Mouse (Mus musculus): ENCODE data around the gene Zfp709.
"Not testable (repeated sequence)": the region's sequence is repeated elsewhere in the genome, so short reads cannot be mapped to it uniquely, and the experiment has no call there.

The Zfp709 gene

DNA sequence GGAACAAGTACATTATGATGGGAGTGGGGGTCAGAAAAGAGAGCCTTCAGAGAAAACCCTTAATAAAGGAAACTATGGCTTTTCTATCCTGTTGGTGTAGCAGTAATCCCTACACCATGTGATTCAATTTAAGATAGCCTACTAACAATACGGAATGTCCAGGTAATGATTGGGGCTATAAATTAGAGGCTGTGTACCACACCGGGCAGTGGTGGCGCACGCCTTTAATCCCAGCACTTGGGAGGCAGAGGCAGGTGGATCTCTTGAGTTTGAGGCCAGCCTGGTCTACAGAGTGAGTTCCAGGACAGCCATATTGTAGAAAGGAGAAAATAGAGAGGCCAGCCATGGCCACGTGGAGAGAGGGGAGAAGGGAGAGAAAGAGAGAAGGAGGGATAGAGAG, 44.0 kb downstream of the Zfp709 start:
- DNase-seq (ENCODE audit: low spot score in 2 of 2) = no peak

DNA sequence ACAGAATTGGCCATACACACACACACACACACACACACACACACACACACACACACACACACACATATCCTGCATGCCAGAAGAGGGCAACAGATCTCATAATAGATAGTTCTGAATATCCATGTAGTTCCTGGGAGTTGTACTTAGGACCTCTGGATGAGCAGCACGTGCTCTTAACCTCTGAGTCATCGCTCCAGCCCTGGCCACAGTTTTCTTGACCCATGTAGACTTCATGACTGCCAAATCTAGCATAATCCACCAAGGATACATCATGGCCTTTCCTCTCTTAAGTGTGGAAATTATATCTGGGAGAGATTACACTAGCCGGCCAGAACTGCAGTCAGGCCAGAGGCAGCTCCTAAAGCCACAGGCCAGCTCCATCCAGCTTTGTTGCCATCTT, 44.7 kb downstream of the Zfp709 start:
- no peak for DNase-seq (ENCODE audit: low spot score in 2 of 2)

DNA sequence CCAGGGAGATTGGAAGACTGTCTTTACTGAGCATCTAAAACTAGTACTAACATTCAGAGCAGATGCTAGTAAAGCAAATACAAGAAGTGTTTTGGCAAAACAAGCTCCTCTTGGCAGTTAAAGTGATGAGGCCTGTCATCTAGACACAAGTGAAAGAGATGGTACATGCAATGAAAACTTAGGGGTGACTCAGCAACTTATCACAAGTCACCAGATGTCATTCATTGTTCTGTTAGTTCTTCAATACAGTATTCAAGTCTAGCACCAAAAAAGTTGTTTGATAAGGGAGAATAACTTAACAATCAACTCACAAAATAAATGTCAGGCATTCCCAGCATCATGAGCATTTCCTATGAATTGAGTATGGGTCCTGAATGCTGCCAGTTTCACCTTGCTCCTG, 46.0 kb downstream of the Zfp709 start:
- no peak for DNase-seq (ENCODE audit: low spot score in 2 of 2)

- DNase-seq (ENCODE audit: low spot score in 2 of 2) = not testable (repeated sequence)
These were observed 56.2 kb downstream of the Zfp709 start for GRCm38 (mm10) chr8:71938037-71938436.

DNA sequence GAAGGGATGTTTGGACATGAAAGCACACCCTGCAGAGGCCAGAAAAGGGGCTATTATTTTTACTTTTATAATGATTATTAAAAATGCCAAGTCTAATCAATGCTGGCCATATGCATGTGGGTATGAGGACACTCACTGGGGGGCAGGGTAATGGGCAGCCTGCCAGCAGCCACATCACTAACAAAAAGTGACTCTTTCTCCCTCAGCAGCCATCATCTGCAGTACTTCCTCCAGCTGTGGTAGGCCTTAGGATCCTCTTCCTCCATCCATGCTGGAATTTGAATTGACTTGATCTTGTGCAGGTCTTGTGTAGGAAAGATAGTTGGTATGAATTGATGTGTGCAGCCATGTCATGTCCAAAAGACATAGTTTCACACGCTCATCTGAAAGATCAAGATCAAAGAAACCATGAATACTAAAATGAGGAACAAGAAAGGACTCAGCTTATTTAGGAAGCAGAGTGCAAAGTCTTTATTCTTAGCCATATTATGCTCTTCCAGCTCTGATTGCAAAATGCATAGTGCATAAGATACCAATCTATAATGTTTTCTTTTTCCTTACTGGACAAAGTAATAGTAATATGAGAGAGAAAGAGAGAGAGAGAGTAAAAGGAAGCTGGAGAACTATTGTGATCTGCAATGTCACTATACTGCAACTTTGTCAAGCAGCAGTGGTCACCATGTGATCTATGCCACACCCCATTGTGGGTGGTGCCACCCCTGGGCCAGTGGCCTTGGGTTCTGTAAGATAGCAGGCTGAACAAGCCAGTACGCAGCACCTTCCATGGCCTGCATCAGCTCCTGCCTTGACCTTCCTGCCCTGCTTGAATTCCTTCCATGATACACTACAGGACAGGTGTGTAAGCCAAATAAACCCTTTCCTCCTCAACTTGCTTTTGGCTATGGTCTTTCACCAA, 58.7 kb downstream of the Zfp709 start:
- DNase-seq (ENCODE audit: low spot score in 2 of 2) = peak; percentile 61 to 68

DNA sequence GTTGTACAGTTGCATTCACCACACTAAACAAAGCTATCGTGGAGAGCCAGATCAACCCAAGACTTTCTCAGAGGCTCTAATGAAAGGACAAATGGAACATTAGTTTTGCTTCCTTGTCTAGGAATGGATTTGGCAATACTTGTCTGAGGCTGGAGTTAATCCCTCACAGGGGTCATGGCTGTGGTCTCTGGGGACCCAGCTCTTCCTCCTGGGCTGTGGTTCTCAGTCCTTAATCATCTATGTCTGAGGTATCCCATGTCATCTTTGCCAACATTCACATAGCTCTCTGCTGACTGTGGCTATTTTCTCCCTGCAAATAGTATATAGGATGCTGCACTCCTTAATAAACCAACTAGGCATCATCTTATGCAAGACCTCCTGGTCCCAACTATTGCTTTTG, 60.0 kb downstream of the Zfp709 start:
- no peak for DNase-seq (ENCODE audit: low spot score in 2 of 2)
